Mouse (Mus musculus): ENCODE data around the gene Slc39a11. TPM values are rescaled to one million over a fixed set of nuclear protein-coding genes. Genes with fewer than 3 reads are reported as not detected.

Slc39a11 gene
- polyA plus RNA-seq (2014; fragmentation: Illumina TruSeq; extraction: RNeasy Lipid Tissue Mini Kit (QIAGEN cat#74804); ENCODE audit: low read depth, low replicate concordance): 6.9 TPM

DNA sequence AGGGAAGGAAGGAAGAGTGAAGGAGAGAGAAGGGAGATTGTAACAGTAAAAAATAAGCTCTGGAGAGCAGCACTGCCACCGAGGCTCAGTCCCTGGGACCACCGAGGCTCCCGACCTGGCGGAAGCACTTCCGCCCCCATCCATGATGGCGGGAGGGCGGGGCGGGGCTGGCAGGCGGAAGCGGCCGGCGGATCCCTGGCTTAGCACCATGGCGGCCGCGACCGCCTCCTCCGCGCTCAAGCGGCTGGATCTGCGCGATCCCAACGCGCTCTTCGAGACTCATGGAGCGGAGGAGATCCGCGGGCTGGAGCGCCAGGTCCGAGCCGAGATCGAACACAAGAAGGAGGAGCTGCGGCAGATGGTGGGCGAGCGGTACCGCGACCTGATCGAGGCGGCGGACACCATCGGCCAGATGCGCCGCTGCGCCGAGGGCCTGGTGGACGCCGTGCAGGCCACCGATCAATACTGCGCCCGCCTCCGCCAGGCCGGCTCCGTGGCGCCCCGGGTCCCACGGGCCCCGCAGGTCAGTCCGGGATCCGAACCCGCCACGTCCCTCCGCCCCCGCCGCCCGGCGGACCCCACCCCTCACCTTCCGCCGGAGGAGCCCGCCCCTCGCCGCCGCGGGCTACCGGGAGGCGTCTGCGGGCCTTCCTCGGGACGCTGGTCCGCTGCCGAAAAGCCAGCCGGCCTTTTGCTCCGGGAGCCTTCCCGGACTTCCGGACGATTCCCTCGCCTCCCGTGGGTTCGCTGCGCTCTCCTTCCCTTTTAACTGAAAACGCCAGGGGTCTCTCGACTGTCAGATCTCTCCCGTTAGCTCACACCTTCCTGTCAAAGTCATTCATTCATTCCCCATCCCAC, at the start of gene Slc39a11:
TSS of gene Slc39a11 (minus strand) at position 727 of the 858 bp plus-strand sequence.

DNA sequence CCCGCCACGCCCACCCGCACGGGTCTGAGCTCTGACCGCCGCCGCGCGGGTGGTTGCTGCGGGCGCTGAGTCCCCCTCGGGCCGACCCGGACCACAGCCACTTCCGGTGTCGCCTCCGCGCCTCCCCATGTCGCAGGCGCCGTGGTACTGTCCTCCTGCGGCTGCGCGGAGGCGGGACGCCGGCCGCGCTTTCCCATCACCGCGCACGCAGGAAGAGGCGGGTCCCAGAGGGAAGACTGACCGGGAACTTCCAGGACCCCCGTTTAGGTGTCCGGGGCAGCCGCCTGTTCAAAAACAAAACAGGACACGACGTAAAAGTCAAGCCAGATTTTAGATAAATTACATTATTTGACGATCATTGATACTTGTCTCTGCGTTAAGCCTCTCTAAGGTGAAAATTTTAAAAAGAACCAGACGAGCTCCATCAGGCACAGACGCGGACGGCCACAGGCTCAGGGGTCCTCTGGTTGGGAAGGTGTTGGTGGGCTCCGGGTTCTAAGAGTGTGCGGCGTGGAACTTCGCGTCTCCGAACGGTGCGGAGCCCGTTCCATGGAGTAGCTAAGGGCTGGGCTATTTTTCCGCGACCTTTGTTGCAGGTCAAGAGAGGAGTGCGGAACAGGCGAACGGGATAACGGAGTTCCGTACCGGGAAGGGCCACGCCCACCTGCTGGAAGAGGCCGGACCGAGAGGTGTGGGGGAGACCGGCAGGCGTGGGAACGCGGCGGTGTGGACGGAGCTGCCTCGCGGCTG, 34.3 kb upstream of the Slc39a11 start, which contains the start of the genes Fam104a and D11Wsu47e:
TSS of gene Fam104a (minus strand) at position 199 of the 750 bp plus-strand sequence.
TSS of gene D11Wsu47e (plus strand) at position 456 of the 750 bp plus-strand sequence.

DNA sequence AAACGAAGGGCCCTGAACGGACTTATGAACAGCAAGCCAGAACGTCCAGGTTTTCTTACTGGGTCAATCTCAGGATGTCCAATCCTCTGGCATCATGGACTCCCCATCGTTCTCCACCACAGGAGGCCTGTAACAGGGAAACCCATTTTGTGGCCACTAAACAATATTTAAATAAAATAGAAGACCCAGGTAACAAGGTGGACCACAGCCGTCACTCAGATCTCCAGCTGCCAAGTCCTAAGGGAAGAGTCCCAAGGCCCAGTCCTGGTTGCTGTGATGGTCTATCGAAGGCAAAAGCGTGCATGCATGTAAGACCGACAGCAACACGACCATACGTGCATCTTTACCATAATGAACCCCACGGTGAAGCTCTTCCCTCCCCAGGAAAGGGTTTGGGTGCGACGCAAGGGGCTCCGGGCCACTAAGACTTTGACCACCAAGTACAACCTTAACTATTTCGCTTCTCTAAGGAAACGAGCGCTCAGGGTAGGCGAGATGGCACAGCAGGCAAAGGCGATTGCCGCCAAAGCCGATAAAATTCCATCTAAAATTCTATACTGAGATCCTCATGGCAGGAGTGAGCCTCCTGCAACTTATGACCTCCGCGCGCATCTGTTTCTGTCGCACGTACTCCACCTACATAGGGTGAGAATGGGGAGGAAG, 1.1 kb downstream of the Slc39a11 start, which contains the start of gene Cog1:
TSS of gene Cog1 (plus strand) at position 480 of the 663 bp plus-strand sequence.

DNA sequence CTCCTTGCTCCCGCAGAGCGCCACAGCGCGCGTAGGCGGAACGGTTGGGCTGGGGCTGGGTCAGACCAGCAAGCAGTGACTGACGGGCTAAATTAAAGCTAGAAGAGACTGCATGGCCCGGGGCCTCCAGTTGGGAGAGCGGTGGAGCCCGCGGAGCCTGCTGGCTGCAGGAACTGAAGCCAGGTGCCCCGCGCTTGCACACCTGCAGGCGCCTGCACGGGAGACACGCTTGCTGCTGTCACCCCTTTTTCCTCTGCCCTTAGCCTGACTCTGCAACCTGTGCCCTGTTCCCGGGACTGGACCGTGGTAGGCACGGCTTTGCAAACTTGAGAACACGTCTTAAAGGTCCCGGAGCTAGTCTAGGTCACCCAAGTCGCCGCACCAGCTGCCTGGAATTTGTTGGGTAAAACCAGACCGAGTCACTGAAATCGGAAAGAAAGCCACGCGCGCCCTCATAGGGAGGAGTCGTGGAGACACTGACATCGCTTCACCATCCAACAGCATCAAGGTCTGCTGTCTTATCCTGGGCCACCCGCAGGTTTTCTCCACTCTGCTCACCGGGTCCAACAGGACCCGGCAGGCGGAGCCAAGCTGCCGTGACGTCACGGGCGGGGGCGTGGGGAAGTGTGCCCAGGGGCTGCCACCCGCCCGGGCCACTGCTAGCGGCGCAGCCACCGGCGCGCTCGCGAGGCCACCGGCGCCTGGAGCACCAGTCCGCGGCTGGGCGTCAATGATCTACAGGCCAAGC, 31.0 kb downstream of the Slc39a11 start, which contains the start of gene Sstr2:
TSS of gene Sstr2 (plus strand) at position 671 of the 748 bp plus-strand sequence.

Other genes with a start within 250 kb of the Slc39a11 start
- gene Sstr2, start 30.7 kb downstream of the Slc39a11 start, polyA plus RNA-seq (2014; fragmentation: Illumina TruSeq; extraction: RNeasy Lipid Tissue Mini Kit (QIAGEN cat#74804); ENCODE audit: low read depth, low replicate concordance): not detected
- gene Cog1, start 910 bp downstream of the Slc39a11 start, polyA plus RNA-seq (2014; fragmentation: Illumina TruSeq; extraction: RNeasy Lipid Tissue Mini Kit (QIAGEN cat#74804); ENCODE audit: low read depth, low replicate concordance): 2.0 TPM
- gene Fam104a, start 34.1 kb upstream of the Slc39a11 start, polyA plus RNA-seq (2014; fragmentation: Illumina TruSeq; extraction: RNeasy Lipid Tissue Mini Kit (QIAGEN cat#74804); ENCODE audit: low read depth, low replicate concordance): 5.0 TPM
- 2.2 TPM for gene D11Wsu47e, start 34.3 kb upstream of the Slc39a11 start, polyA plus RNA-seq (2014; fragmentation: Illumina TruSeq; extraction: RNeasy Lipid Tissue Mini Kit (QIAGEN cat#74804); ENCODE audit: low read depth, low replicate concordance)
- gene Cpsf4l, start 59.9 kb upstream of the Slc39a11 start, polyA plus RNA-seq (2014; fragmentation: Illumina TruSeq; extraction: RNeasy Lipid Tissue Mini Kit (QIAGEN cat#74804); ENCODE audit: low read depth, low replicate concordance): 1.1 TPM
- 2.8 TPM for gene Cdc42ep4, start 101.8 kb upstream of the Slc39a11 start, polyA plus RNA-seq (2014; fragmentation: Illumina TruSeq; extraction: RNeasy Lipid Tissue Mini Kit (QIAGEN cat#74804); ENCODE audit: low read depth, low replicate concordance)

Measured in liver, adult 10 weeks (tissue).